Comparison of ENCODE assay signal across 31 mouse cellular contexts in genomic region chr10:42546507-42546906, GRCm38 (mm10). TPM values are rescaled to one million over a fixed set of nuclear protein-coding genes. Genes with fewer than 3 reads are reported as not detected.
A peak's percentile ranks its signal among the peaks of the same experiment; 100 is the strongest.
DNase-seq lines count a peak whose midpoint lies in the region; ATAC-seq lines count a peak whose summit lies in the region.
"Had no signal": no experiment of that assay in that cellular context is flagged by ENCODE, and none has a peak within 500 bp of the region (broad histone marks: within the 10 kb centered on the region; RNA-seq: fewer than 3 reads in every experiment).

No protein-coding gene starts in this region.

- no peaks in the 10 kb centered on the region for H3K36me3 ChIP-seq in heart, embryonic 11.5 days (ENCODE audit: control insufficient read depth, insufficient read depth, low read length)
- no peaks in the 10 kb centered on the region for H3K36me3 ChIP-seq in liver, embryonic 15.5 days (replicated peaks)
- H3K36me3 ChIP-seq: embryonic facial prominence, embryonic 13.5 days; hindbrain, embryonic 12.5 days; limb, embryonic 12.5 days; midbrain, embryonic 13.5 days; stomach, embryonic 15.5 days had no signal

- no peak for DNase-seq in heart, postnatal 10 days
- DNase-seq in ES-CJ7 (ENCODE audit: low read depth, low spot score): peak; percentile 38
- DNase-seq in neural tube, embryonic 10.5 days (ENCODE audit: extremely low spot score, low spot score): no peak
- DNase-seq in c-Kit-positive CD71-positive TER-119-positive erythroid progenitor cells, embryonic 14.5 days (ENCODE audit: low spot score): no peak
- DNase-seq: adrenal gland, postnatal 14 days; cerebellum, adult 18-20 months; cerebellum, postnatal 10 days; kidney, postnatal 14 days; layer of hippocampus, adult 9-11 months; lung, adult 18-20 months; lung, postnatal 4 days had no signal

- no peaks in the 10 kb centered on the region for H3K27me3 ChIP-seq in heart, embryonic 11.5 days (ENCODE audit: control insufficient read depth, insufficient read depth, low read length)
- H3K27me3 ChIP-seq in liver, embryonic 15.5 days: peaks cover 24% of the 10 kb centered on the region
- H3K27me3 ChIP-seq: embryonic facial prominence, embryonic 13.5 days; hindbrain, embryonic 12.5 days; limb, embryonic 12.5 days; stomach, embryonic 15.5 days had no signal

- H3K4me2 ChIP-seq in heart, embryonic 11.5 days: no peak overlapping the region
- H3K4me2 ChIP-seq in liver, embryonic 15.5 days: no peak overlapping the region
- H3K4me2 ChIP-seq: embryonic facial prominence, embryonic 13.5 days; hindbrain, embryonic 12.5 days; limb, embryonic 12.5 days; midbrain, embryonic 13.5 days; stomach, embryonic 15.5 days had no signal

- H3K9ac ChIP-seq in heart, embryonic 11.5 days (ENCODE audit: low read depth, low read length): no peak overlapping the region
- no peak overlapping the region for H3K9ac ChIP-seq in liver, embryonic 15.5 days
- H3K9ac ChIP-seq: embryonic facial prominence, embryonic 13.5 days; hindbrain, embryonic 12.5 days; limb, embryonic 12.5 days; midbrain, embryonic 13.5 days; stomach, embryonic 15.5 days had no signal

- no peak overlapping the region for H3K4me3 ChIP-seq in heart, embryonic 11.5 days (ENCODE audit: low read depth, low read length)
- H3K4me3 ChIP-seq in liver, embryonic 15.5 days (replicated peaks): no peak overlapping the region
- H3K4me3 ChIP-seq: embryonic facial prominence, embryonic 13.5 days; hindbrain, embryonic 12.5 days; limb, embryonic 12.5 days; midbrain, embryonic 13.5 days; stomach, embryonic 15.5 days had no signal

- intact Hi-C loops in heart, postnatal 10 days (cut with DNase I): no loop called here

- WGBS in heart, embryonic 11.5 days (ENCODE audit: insufficient replicate concordance): 85% methylated on average over 3 of the region's 3 CpGs
- WGBS in liver, embryonic 15.5 days (ENCODE audit: insufficient replicate concordance): 81% methylated on average over 3 of the region's 3 CpGs

- H3K27ac ChIP-seq in heart, embryonic 11.5 days (ENCODE audit: low read depth, low read length): no peak overlapping the region
- peak overlapping the region; percentile 10; the same call in 1 of the 2 replicates for H3K27ac ChIP-seq in liver, embryonic 15.5 days (replicated peaks)
- H3K27ac ChIP-seq: embryonic facial prominence, embryonic 13.5 days; hindbrain, embryonic 12.5 days; limb, embryonic 12.5 days; midbrain, embryonic 13.5 days; stomach, embryonic 15.5 days had no signal

- ATAC-seq in heart, embryonic 11.5 days (replicated peaks; ENCODE audit: insufficient number of reproducible peaks, low FRiP score, low TSS enrichment): peak; percentile 88
- peak; percentile 47; the same call in 1 of the 2 replicates for ATAC-seq in erythroid progenitor cell, adult 5-6 weeks (replicated peaks; ENCODE audit: low FRiP score, poor library complexity, severe bottlenecking)
- peak; percentile 47 for ATAC-seq in liver, embryonic 15.5 days (ENCODE audit: insufficient read depth)
- ATAC-seq: forebrain, embryonic 16.5 days; intestine, postnatal 0 days; lung, postnatal 0 days; midbrain, embryonic 13.5 days had no signal

- no peaks in the 10 kb centered on the region for H3K4me1 ChIP-seq in heart, embryonic 11.5 days (ENCODE audit: control insufficient read depth, insufficient read depth, low read length)
- H3K4me1 ChIP-seq in liver, embryonic 15.5 days (replicated peaks): peaks cover 26% of the 10 kb centered on the region
- H3K4me1 ChIP-seq: embryonic facial prominence, embryonic 13.5 days; hindbrain, embryonic 12.5 days; limb, embryonic 12.5 days; midbrain, embryonic 13.5 days; stomach, embryonic 15.5 days had no signal

- H3K9me3 ChIP-seq in heart, embryonic 11.5 days (replicated peaks; ENCODE audit: control insufficient read depth, low read length): no peaks in the 10 kb centered on the region
- no peaks in the 10 kb centered on the region for H3K9me3 ChIP-seq in liver, embryonic 15.5 days (replicated peaks)
- H3K9me3 ChIP-seq: embryonic facial prominence, embryonic 13.5 days; hindbrain, embryonic 12.5 days; limb, embryonic 12.5 days; midbrain, embryonic 13.5 days; stomach, embryonic 15.5 days had no signal

RNA-seq across cellular contexts. Expression of gene Nr2e1, which starts 36.9 kb away (rescaled TPM):
- 0.06 TPM in 1 of 2 replicates, not detected in the other for polyA plus RNA-seq in heart, embryonic 11.5 days (2014; fragmentation: Nextera tagmentation; extraction: Ambion mirVana)
- total RNA-seq in heart, postnatal 10 days (2021): not detected
- not detected in 2 replicates for total RNA-seq in erythroid progenitor cell, adult 5-6 weeks (2015; ENCODE audit: low replicate concordance)
- not detected in 2 replicates for total RNA-seq in erythroid progenitor cell, adult 5-6 weeks (2017; ENCODE audit: low replicate concordance)
- not detected in 2 replicates for polyA plus RNA-seq in liver, embryonic 15.5 days (2015; fragmentation: Nextera tagmentation; extraction: Ambion mirVana)
- total RNA-seq: adrenal gland, postnatal 14 days; common myeloid progenitor, adult 5-6 weeks; gastrocnemius, adult 8-10 months; gastrocnemius, postnatal 4 days; heart, postnatal 25 days; megakaryocyte-erythroid progenitor cell, adult 5-6 weeks had no signal
- polyA plus RNA-seq: heart, embryonic 14.5 days; intestine, postnatal 0 days; kidney, embryonic 14.5 days; limb, embryonic 12.5 days; lung, postnatal 0 days; neural tube, embryonic 14.5 days; small intestine, adult 2 months had no signal

RNA-seq across cellular contexts. Expression of gene Ostm1, which starts 37.1 kb away (rescaled TPM):
- polyA plus RNA-seq in heart, embryonic 11.5 days (2014; fragmentation: Nextera tagmentation; extraction: Ambion mirVana): 27.1 and 28.2 TPM in 2 replicates
- total RNA-seq in heart, postnatal 10 days (2021): 10 to 100 TPM; 19.6 to 20.1 TPM
- total RNA-seq in erythroid progenitor cell, adult 5-6 weeks (2015; ENCODE audit: low replicate concordance): 7.9 and 15.5 TPM in 2 replicates
- total RNA-seq in erythroid progenitor cell, adult 5-6 weeks (2017; ENCODE audit: low replicate concordance): 18.5 and 22.8 TPM in 2 replicates
- polyA plus RNA-seq in liver, embryonic 15.5 days (2015; fragmentation: Nextera tagmentation; extraction: Ambion mirVana): 12.0 and 12.2 TPM in 2 replicates

RNA-seq across cellular contexts. Expression of gene Snx3, which starts 44.7 kb away (rescaled TPM):
- 377 TPM in 2 replicates for polyA plus RNA-seq in heart, embryonic 11.5 days (2014; fragmentation: Nextera tagmentation; extraction: Ambion mirVana)
- 100 to 1,000 TPM; 205 to 214 TPM for total RNA-seq in heart, postnatal 10 days (2021)
- 260 and 279 TPM in 2 replicates for total RNA-seq in erythroid progenitor cell, adult 5-6 weeks (2015; ENCODE audit: low replicate concordance)
- total RNA-seq in erythroid progenitor cell, adult 5-6 weeks (2017; ENCODE audit: low replicate concordance): 105 and 119 TPM in 2 replicates
- polyA plus RNA-seq in liver, embryonic 15.5 days (2015; fragmentation: Nextera tagmentation; extraction: Ambion mirVana): 251 and 260 TPM in 2 replicates
